Mouse (Mus musculus): ENCODE data around the gene Mucl3. TPM values are rescaled to one million over a fixed set of nuclear protein-coding genes. Genes with fewer than 3 reads are reported as not detected.

The Mucl3 gene
- polyA plus RNA-seq, 1 experiment: 0.23 TPM

DNA sequence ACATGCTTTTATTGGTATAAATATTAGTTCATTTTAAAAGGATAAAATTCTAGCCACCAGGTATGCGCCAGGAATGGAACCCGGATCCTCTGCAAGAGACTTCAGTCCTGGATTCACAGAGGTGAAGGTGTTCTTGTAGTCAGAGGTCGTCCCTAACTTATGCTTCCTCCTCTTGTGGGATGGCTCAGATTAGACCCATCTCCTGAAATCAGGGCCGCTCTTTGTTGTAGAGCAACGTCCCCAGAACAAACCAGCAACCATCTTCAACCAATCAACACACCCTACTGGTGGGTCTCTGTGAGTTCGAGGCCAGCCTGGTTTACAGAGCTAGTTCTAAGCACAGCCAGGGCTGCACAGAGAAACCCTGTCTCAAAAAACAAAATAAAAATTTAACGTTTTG, 49.0 kb downstream of the Mucl3 start:
- H3K4me3 ChIP-seq (ENCODE audit: low read depth, low read length): no peak overlapping the region
- H3K36me3 ChIP-seq (ENCODE audit: control insufficient read depth, insufficient read depth, low read length): no peaks in the 10 kb centered on the region
- WGBS: 86% methylated on average over 7 of the region's 7 CpGs
- H3K27me3 ChIP-seq (ENCODE audit: control insufficient read depth, insufficient read depth, low read length): peaks cover 3% of the 10 kb centered on the region; the same call in 1 of the 2 replicates
- H3K4me1 ChIP-seq (ENCODE audit: control insufficient read depth, insufficient read depth, insufficient read length, low read length): 0 out of 2 replicates have a peak, but pooled peaks cover 4% of the 10 kb centered on the region
- TF ChIP-seq POLR2A (IDR thresholded peaks at IDR 0.05; ENCODE audit: low read depth, low read length): no peak
- no peak overlapping the region for H3K27ac ChIP-seq (ENCODE audit: insufficient read depth, low read depth, low read length)

DNA sequence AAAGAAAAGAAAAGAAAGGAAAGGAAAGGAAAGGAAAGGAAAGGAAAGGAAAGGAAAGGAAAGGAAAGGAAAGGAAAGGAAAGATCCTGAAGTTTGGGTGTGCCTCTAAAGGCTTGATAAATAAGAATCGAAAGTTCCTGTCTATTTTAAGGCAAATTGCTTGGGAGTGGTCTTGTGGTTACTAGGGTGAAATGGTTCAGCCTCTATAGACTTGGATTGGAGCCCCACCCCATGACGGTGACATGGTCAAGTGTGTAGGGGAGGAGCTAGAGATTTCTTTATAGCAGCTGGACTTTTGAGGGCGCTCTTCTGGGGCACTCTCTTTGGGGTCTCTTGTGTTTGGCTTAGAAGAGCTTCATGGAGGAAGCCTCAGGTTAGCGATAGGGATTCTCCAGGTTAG, 49.7 kb downstream of the Mucl3 start:
- peaks cover 3% of the 10 kb centered on the region; the same call in 1 of the 2 replicates for H3K27me3 ChIP-seq (ENCODE audit: control insufficient read depth, insufficient read depth, low read length)
- H3K27ac ChIP-seq (ENCODE audit: insufficient read depth, low read depth, low read length): no peak overlapping the region
- H3K4me3 ChIP-seq (ENCODE audit: low read depth, low read length): no peak overlapping the region
- no peaks in the 10 kb centered on the region for H3K36me3 ChIP-seq (ENCODE audit: control insufficient read depth, insufficient read depth, low read length)
- 0 out of 2 replicates have a peak, but pooled peaks cover 4% of the 10 kb centered on the region for H3K4me1 ChIP-seq (ENCODE audit: control insufficient read depth, insufficient read depth, insufficient read length, low read length)
- TF ChIP-seq POLR2A (IDR thresholded peaks at IDR 0.05; ENCODE audit: low read depth, low read length) (no peak), CTCF (IDR thresholded peaks at IDR 0.05; ENCODE audit: extremely low read depth, insufficient read length, insufficient replicate concordance, low read depth, low read length) (no peak)
- WGBS: 20% methylated on average over 4 of the region's 4 CpGs

DNA sequence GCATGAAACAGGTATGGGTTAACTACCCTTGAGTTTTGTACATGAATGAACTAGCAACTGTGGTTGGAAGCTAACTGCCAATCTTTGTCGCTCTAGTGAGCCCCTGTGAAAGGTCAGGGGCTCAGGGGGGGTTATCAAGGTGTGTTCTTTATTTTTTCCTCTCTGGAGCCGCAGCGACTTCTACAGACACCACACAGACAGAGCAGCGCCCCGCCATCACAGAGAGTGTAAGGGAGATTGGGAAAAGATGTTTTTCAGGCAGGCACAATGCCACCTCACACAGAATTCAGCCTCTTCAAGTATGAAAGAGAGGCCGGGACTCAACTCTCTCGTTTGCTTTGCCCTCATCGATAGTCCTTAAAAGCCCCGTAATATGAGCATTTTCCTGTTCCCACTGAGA, 51.4 kb downstream of the Mucl3 start:
- no peak overlapping the region for H3K4me3 ChIP-seq (ENCODE audit: low read depth, low read length)
- 0 out of 2 replicates have a peak, but pooled peaks cover 4% of the 10 kb centered on the region for H3K4me1 ChIP-seq (ENCODE audit: control insufficient read depth, insufficient read depth, insufficient read length, low read length)
- TF ChIP-seq CTCF (IDR thresholded peaks at IDR 0.05; ENCODE audit: extremely low read depth, insufficient read length, insufficient replicate concordance, low read depth, low read length) (no peak), POLR2A (IDR thresholded peaks at IDR 0.05; ENCODE audit: low read depth, low read length) (no peak)
- H3K27ac ChIP-seq (ENCODE audit: insufficient read depth, low read depth, low read length): no peak overlapping the region
- H3K36me3 ChIP-seq (ENCODE audit: control insufficient read depth, insufficient read depth, low read length): no peaks in the 10 kb centered on the region
- WGBS: 81% methylated on average over 9 of the region's 9 CpGs
- peaks cover 3% of the 10 kb centered on the region; the same call in 1 of the 2 replicates for H3K27me3 ChIP-seq (ENCODE audit: control insufficient read depth, insufficient read depth, low read length)

DNA sequence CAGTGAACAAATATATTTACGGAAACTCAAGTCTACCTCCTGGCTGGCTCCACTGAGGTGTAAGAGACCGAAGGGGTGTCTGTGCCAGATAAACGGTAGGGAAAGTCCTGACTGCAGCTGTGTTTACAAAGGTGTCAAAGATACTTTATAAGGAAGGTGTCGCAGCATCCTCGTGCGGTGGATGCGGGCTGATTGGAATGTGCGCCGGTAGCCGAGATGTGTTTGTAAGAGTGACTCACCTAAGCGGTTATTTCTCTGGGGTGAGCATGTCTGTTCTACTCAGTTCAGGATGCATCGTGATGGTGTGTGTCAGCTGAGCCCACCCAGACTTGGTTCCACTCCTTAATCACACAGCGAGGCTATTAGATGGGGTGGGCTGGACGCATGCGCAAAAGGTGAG, 51.8 kb downstream of the Mucl3 start:
- TF ChIP-seq POLR2A (IDR thresholded peaks at IDR 0.05; ENCODE audit: low read depth, low read length): no peak
- no peak for TF ChIP-seq CTCF (IDR thresholded peaks at IDR 0.05; ENCODE audit: extremely low read depth, insufficient read length, insufficient replicate concordance, low read depth, low read length)
- peaks cover 3% of the 10 kb centered on the region; the same call in 1 of the 2 replicates for H3K27me3 ChIP-seq (ENCODE audit: control insufficient read depth, insufficient read depth, low read length)
- no peaks in the 10 kb centered on the region for H3K36me3 ChIP-seq (ENCODE audit: control insufficient read depth, insufficient read depth, low read length)
- 74% methylated on average over 15 of the region's 15 CpGs for WGBS
- no peak overlapping the region for H3K4me3 ChIP-seq (ENCODE audit: low read depth, low read length)
- H3K4me1 ChIP-seq (ENCODE audit: control insufficient read depth, insufficient read depth, insufficient read length, low read length): 0 out of 2 replicates have a peak, but pooled peaks cover 4% of the 10 kb centered on the region
- no peak overlapping the region for H3K27ac ChIP-seq (ENCODE audit: insufficient read depth, low read depth, low read length)

DNA sequence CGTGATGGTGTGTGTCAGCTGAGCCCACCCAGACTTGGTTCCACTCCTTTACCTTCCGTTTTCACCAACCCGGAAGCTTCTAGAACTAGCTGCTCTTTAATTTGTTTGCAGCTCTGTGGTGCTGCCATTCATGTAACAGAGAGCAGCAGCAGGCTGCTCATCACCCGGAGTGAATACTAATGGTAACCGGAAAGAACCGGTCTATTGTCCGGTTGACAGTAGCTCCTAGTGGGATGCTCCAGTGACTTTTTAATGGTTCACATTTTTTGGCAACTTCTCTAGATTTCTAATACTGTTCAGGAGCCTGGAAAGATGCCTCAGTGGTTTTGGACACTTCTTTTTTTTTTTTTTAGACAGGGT, 52.3 kb downstream of the Mucl3 start:
- Histone ChIP-seq H3K27ac (ENCODE audit: insufficient read depth, low read depth, low read length) (no peak overlapping the region), H3K27me3 (ENCODE audit: control insufficient read depth, insufficient read depth, low read length) (peaks cover 3% of the 10 kb centered on the region; the same call in 1 of the 2 replicates), H3K4me3 (ENCODE audit: low read depth, low read length) (no peak overlapping the region), H3K4me1 (ENCODE audit: control insufficient read depth, insufficient read depth, insufficient read length, low read length) (0 out of 2 replicates have a peak, but pooled peaks cover 4% of the 10 kb centered on the region), H3K36me3 (ENCODE audit: control insufficient read depth, insufficient read depth, low read length) (no peaks in the 10 kb centered on the region)
- WGBS: 76% methylated on average over 7 of the region's 7 CpGs
- TF ChIP-seq POLR2A (IDR thresholded peaks at IDR 0.05; ENCODE audit: low read depth, low read length): no peak
- TF ChIP-seq CTCF (IDR thresholded peaks at IDR 0.05; ENCODE audit: extremely low read depth, insufficient read length, insufficient replicate concordance, low read depth, low read length): no peak

DNA sequence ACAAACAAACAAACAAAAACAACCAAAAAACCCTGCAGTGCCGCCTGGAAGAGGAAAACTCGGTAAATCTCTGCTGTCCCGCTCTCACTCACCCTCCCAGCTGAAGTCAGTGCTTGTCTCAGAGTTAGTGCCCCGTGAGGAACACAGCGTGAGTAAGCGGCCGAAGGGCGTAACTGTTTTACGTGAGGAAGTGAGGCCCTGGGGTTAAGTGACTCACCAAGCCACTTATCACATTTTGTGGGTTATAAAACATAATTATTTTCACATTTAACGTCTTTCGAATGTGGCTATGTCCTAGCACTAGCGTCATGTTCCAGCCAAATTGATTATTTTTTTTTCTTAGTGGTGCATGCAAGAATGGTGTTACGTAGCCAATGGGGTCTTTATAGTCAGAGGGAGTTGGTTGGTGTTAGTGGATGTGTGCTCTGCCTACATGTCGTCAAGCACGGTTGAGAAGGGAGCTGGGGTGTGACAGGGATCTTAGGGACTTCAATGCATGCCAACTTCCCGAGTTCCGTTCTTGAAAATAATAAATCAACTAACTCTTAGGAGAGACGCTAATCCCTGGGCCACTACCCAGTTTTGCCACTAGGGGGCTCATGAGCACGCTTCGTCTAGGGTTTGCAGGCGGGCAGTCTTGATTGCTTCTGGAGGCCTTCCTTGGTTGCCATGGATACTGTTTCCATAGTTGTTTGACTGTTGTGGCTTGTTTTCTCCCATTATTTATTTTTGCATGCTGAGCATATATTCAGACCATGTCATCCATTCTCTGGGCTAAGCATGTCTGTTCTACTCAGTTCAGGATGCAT, 52.9 kb downstream of the Mucl3 start:
- Histone ChIP-seq H3K4me3 (ENCODE audit: low read depth, low read length) (no peak overlapping the region; the same call in 1 of the 2 replicates), H3K27ac (ENCODE audit: insufficient read depth, low read depth, low read length) (no peak overlapping the region), H3K27me3 (ENCODE audit: control insufficient read depth, insufficient read depth, low read length) (peaks cover 2% of the 10 kb centered on the region; the same call in 1 of the 2 replicates), H3K4me1 (ENCODE audit: control insufficient read depth, insufficient read depth, insufficient read length, low read length) (0 out of 2 replicates have a peak, but pooled peaks cover 4% of the 10 kb centered on the region), H3K36me3 (ENCODE audit: control insufficient read depth, insufficient read depth, low read length) (no peaks in the 10 kb centered on the region)
- TF ChIP-seq POLR2A (IDR thresholded peaks at IDR 0.05; ENCODE audit: low read depth, low read length) (no peak), CTCF (IDR thresholded peaks at IDR 0.05; ENCODE audit: extremely low read depth, insufficient read length, insufficient replicate concordance, low read depth, low read length) (peak; percentile 93)
- WGBS: 11% methylated on average over 21 of the region's 21 CpGs

DNA sequence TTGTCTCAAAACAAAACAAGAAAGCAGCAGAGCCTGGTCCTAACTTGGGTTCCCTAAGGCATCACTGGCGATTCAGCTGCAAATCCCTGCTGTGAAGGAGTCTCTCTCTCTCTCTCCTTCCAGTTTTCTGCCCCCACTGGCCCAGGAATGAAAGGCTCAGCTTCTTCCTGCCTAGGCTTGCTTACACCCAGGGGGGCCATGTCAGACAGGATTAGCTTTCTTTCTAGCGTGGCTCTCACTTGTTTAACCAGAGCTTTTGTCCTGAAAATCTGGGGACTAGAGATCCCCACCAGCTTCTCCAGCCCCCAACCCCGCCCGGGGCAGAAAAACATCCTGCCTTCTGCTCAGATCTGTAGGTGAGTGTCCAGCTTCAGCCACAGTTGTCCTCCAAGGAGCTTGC, 55.1 kb downstream of the Mucl3 start:
- Histone ChIP-seq H3K27me3 (ENCODE audit: control insufficient read depth, insufficient read depth, low read length) (no peaks in the 10 kb centered on the region), H3K36me3 (ENCODE audit: control insufficient read depth, insufficient read depth, low read length) (no peaks in the 10 kb centered on the region), H3K4me1 (ENCODE audit: control insufficient read depth, insufficient read depth, insufficient read length, low read length) (peaks cover 7% of the 10 kb centered on the region; the same call in 1 of the 2 replicates), H3K27ac (ENCODE audit: insufficient read depth, low read depth, low read length) (no peak overlapping the region), H3K4me3 (ENCODE audit: low read depth, low read length) (no peak overlapping the region)
- TF ChIP-seq POLR2A (IDR thresholded peaks at IDR 0.05; ENCODE audit: low read depth, low read length): no peak
- TF ChIP-seq CTCF (IDR thresholded peaks at IDR 0.05; ENCODE audit: extremely low read depth, insufficient read length, insufficient replicate concordance, low read depth, low read length): no peak
- WGBS: 71% methylated on average over 4 of the region's 4 CpGs

Data from small intestine, adult 2 months (tissue).